9 mouse cellular contexts compared by ENCODE assay signal in the genomic region with DNA sequence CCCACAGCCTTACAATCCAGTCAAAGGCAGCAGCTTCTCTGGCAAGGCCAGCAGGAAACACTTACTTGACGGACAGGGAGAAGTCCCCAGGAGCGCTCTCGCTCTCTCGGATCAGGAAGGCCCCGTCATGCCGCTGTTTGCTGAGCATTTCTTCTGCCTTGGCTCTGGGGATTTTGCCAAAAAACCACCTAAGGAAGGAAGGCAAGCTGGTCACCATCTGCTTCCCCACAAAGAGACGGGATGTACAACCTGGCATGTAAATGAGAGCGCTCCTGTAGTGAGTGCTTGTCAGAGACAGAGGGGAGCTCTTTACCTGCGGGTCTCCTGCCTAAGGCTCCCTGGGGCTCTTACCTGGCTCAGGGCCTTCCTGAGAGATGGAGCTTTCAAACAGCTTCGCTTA. TPM values are rescaled to one million over a fixed set of nuclear protein-coding genes. Genes with fewer than 3 reads are reported as not detected.
A peak's percentile ranks its signal among the peaks of the same experiment; 100 is the strongest.
DNase-seq lines count a peak whose midpoint lies in the region; ATAC-seq and TF ChIP-seq lines count a peak whose summit lies in the region.
"Had no signal": no experiment of that assay in that cellular context is flagged by ENCODE, and none has a peak within 500 bp of the region (broad histone marks: within the 10 kb centered on the region; RNA-seq: fewer than 3 reads in every experiment).

No protein-coding gene starts in this region.

- ATAC-seq in embryonic facial prominence, embryonic 14.5 days (ENCODE audit: low read depth): no peak
- no peak for ATAC-seq in forebrain, postnatal 0 days
- ATAC-seq in midbrain, postnatal 0 days (ENCODE audit: low FRiP score): no peak

- no peaks in the 10 kb centered on the region for H3K4me1 ChIP-seq in embryonic facial prominence, embryonic 14.5 days (ENCODE audit: control insufficient read depth, insufficient read depth, low read length)
- H3K4me1 ChIP-seq in embryonic facial prominence, embryonic 10.5 days: no peaks in the 10 kb centered on the region
- H3K4me1 ChIP-seq in forebrain, postnatal 0 days (ENCODE audit: insufficient read depth): no peaks in the 10 kb centered on the region
- no peaks in the 10 kb centered on the region for H3K4me1 ChIP-seq in midbrain, postnatal 0 days (ENCODE audit: insufficient read depth, low read length)

- no peaks in the 10 kb centered on the region for H3K27me3 ChIP-seq in embryonic facial prominence, embryonic 14.5 days (replicated peaks; ENCODE audit: control insufficient read depth, insufficient read depth, low read length)
- no peaks in the 10 kb centered on the region for H3K27me3 ChIP-seq in embryonic facial prominence, embryonic 10.5 days (replicated peaks; ENCODE audit: low read depth, poor library complexity, severe bottlenecking)
- H3K27me3 ChIP-seq in forebrain, postnatal 0 days (ENCODE audit: insufficient read depth, low read length): no peaks in the 10 kb centered on the region
- no peaks in the 10 kb centered on the region for H3K27me3 ChIP-seq in midbrain, postnatal 0 days (ENCODE audit: insufficient read depth, low read length)

- peaks cover 43% of the 10 kb centered on the region for H3K36me3 ChIP-seq in embryonic facial prominence, embryonic 14.5 days (ENCODE audit: control insufficient read depth, insufficient read depth, low read length)
- H3K36me3 ChIP-seq in embryonic facial prominence, embryonic 10.5 days (replicated peaks): peaks cover 77% of the 10 kb centered on the region
- H3K36me3 ChIP-seq in forebrain, postnatal 0 days (ENCODE audit: insufficient read depth): peaks cover 28% of the 10 kb centered on the region
- H3K36me3 ChIP-seq in midbrain, postnatal 0 days (ENCODE audit: insufficient read depth, low read length): peaks cover 16% of the 10 kb centered on the region; the same call in 1 of the 2 replicates

- no peak overlapping the region for H3K4me3 ChIP-seq in embryonic facial prominence, embryonic 14.5 days (ENCODE audit: low read depth, low read length)
- H3K4me3 ChIP-seq in embryonic facial prominence, embryonic 10.5 days: no peak overlapping the region
- no peak overlapping the region for H3K4me3 ChIP-seq in layer of hippocampus, adult 2 months
- H3K4me3 ChIP-seq in forebrain, postnatal 0 days (ENCODE audit: low read depth, low read length): no peak overlapping the region
- H3K4me3 ChIP-seq in midbrain, postnatal 0 days (ENCODE audit: low read depth, low read length): no peak overlapping the region

- H3K27ac ChIP-seq in embryonic facial prominence, embryonic 14.5 days (replicated peaks; ENCODE audit: low read depth, low read length): no peak overlapping the region
- H3K27ac ChIP-seq in embryonic facial prominence, embryonic 10.5 days (replicated peaks): no peak overlapping the region
- peak overlapping the region; percentile 74 for H3K27ac ChIP-seq in layer of hippocampus, adult 2 months
- H3K27ac ChIP-seq in forebrain, postnatal 0 days (ENCODE audit: low read depth, low read length): peak overlapping the region; percentile 60
- peak overlapping the region; percentile 32; the same call in 1 of the 2 replicates for H3K27ac ChIP-seq in midbrain, postnatal 0 days (ENCODE audit: low read depth, low read length)

- DNase-seq in embryonic facial prominence, embryonic 14.5 days (ENCODE audit: low spot score): peak; percentile 29
- no peak for DNase-seq in embryonic facial prominence, embryonic 10.5 days (ENCODE audit: low spot score)
- peak; percentile 55 to 65 for DNase-seq in layer of hippocampus, adult 2 months (ENCODE audit: low spot score in 2 of 2)
- no peak for DNase-seq in layer of hippocampus, postnatal 14 days (ENCODE audit: low spot score in 2 of 2)
- peak; percentile 57 for DNase-seq in forebrain, postnatal 0 days
- DNase-seq in midbrain, postnatal 0 days (ENCODE audit: low spot score): peak; percentile 57
- no peak for DNase-seq in spleen, adult 18-20 months
- no peak for DNase-seq in lung, postnatal 4 days
- DNase-seq: thymus, postnatal 4 days had no signal

- H3K9me3 ChIP-seq in embryonic facial prominence, embryonic 14.5 days (ENCODE audit: control insufficient read depth, low read length): no peaks in the 10 kb centered on the region
- H3K9me3 ChIP-seq in embryonic facial prominence, embryonic 10.5 days: no peaks in the 10 kb centered on the region
- H3K9me3 ChIP-seq in forebrain, postnatal 0 days (ENCODE audit: low read length): no peaks in the 10 kb centered on the region
- H3K9me3 ChIP-seq in midbrain, postnatal 0 days (ENCODE audit: low read length): no peaks in the 10 kb centered on the region

- no peak overlapping the region for H3K9ac ChIP-seq in embryonic facial prominence, embryonic 14.5 days (ENCODE audit: low read depth, low read length)
- no peak overlapping the region; the same call in 1 of the 2 replicates for H3K9ac ChIP-seq in forebrain, postnatal 0 days
- H3K9ac ChIP-seq in midbrain, postnatal 0 days (replicated peaks; ENCODE audit: low read length, poor library complexity, severe bottlenecking): no peak overlapping the region

- WGBS in embryonic facial prominence, embryonic 14.5 days: 48% methylated on average over 10 of the region's 10 CpGs
- 66% methylated on average over 10 of the region's 10 CpGs for WGBS in embryonic facial prominence, embryonic 10.5 days
- WGBS in forebrain, postnatal 0 days: 37% methylated on average over 10 of the region's 10 CpGs
- WGBS in midbrain, postnatal 0 days: 48% methylated on average over 10 of the region's 10 CpGs

- H3K4me2 ChIP-seq in embryonic facial prominence, embryonic 14.5 days (ENCODE audit: low read depth, low read length): no peak overlapping the region
- no peak overlapping the region for H3K4me2 ChIP-seq in forebrain, postnatal 0 days (ENCODE audit: low read depth)
- no peak overlapping the region for H3K4me2 ChIP-seq in midbrain, postnatal 0 days (ENCODE audit: low read depth, low read length, poor library complexity, severe bottlenecking)

- TF ChIP-seq CTCF in layer of hippocampus, adult 2 months (conservative IDR thresholded peaks at IDR 0.05): no peak
- no peak for TF ChIP-seq CTCF in forebrain, postnatal 0 days (IDR thresholded peaks at IDR 0.05; ENCODE audit: low read depth)
- no peak for TF ChIP-seq CTCF in midbrain, postnatal 0 days (IDR thresholded peaks at IDR 0.05)

RNA-seq across cellular contexts. Expression of a gene that starts 21.6 kb away (rescaled TPM):
- 23.4 and 24.6 TPM in 2 replicates for polyA plus RNA-seq in embryonic facial prominence, embryonic 14.5 days (2014; fragmentation: Nextera tagmentation; extraction: Ambion mirVana)
- 23.5 and 24.6 TPM in 2 replicates for polyA plus RNA-seq in embryonic facial prominence, embryonic 10.5 days (2016; fragmentation: Nextera tagmentation; extraction: Ambion mirVana)
- 10 to 100 TPM; 60.4 to 66.6 TPM for total RNA-seq in layer of hippocampus, adult 2 months (2021)
- 10 to 100 TPM; 54.0 to 57.1 TPM for total RNA-seq in layer of hippocampus, postnatal 14 days (2021)
- total RNA-seq in forebrain, postnatal 0 days (2014; rRNA removed): 34.3 and 38.7 TPM in 2 replicates
- polyA plus RNA-seq in forebrain, postnatal 0 days (2015; fragmentation: Nextera tagmentation; extraction: Ambion mirVana): 51.1 and 51.7 TPM in 2 replicates
- total RNA-seq in midbrain, postnatal 0 days (2014; rRNA removed): 33.7 and 35.7 TPM in 2 replicates
- 44.9 and 49.6 TPM in 2 replicates for polyA plus RNA-seq in midbrain, postnatal 0 days (2015; fragmentation: Nextera tagmentation; extraction: Ambion mirVana)

RNA-seq across cellular contexts. Expression of a gene that starts 36.9 kb away (rescaled TPM):
- 22.7 and 28.5 TPM in 2 replicates for polyA plus RNA-seq in embryonic facial prominence, embryonic 14.5 days (2014; fragmentation: Nextera tagmentation; extraction: Ambion mirVana)
- 19.4 and 19.8 TPM in 2 replicates for polyA plus RNA-seq in embryonic facial prominence, embryonic 10.5 days (2016; fragmentation: Nextera tagmentation; extraction: Ambion mirVana)
- total RNA-seq in layer of hippocampus, adult 2 months (2021): 10 to 100 TPM; 19.5 to 22.5 TPM
- total RNA-seq in layer of hippocampus, postnatal 14 days (2021): 10 to 100 TPM; 22.5 to 23.5 TPM
- 12.2 and 16.9 TPM in 2 replicates for total RNA-seq in forebrain, postnatal 0 days (2014; rRNA removed)
- polyA plus RNA-seq in forebrain, postnatal 0 days (2015; fragmentation: Nextera tagmentation; extraction: Ambion mirVana): 14.4 and 19.4 TPM in 2 replicates
- 13.6 and 13.7 TPM in 2 replicates for total RNA-seq in midbrain, postnatal 0 days (2014; rRNA removed)
- 15.7 and 17.7 TPM in 2 replicates for polyA plus RNA-seq in midbrain, postnatal 0 days (2015; fragmentation: Nextera tagmentation; extraction: Ambion mirVana)

RNA-seq across cellular contexts. Expression of a gene that starts 45.9 kb away (rescaled TPM):
- polyA plus RNA-seq in embryonic facial prominence, embryonic 14.5 days (2014; fragmentation: Nextera tagmentation; extraction: Ambion mirVana): 16.5 and 17.9 TPM in 2 replicates
- polyA plus RNA-seq in embryonic facial prominence, embryonic 10.5 days (2016; fragmentation: Nextera tagmentation; extraction: Ambion mirVana): 29.6 and 33.3 TPM in 2 replicates
- 10 to 100 TPM; 67.9 to 91.9 TPM for total RNA-seq in layer of hippocampus, adult 2 months (2021)
- 10 to 100 TPM; 57.0 to 69.8 TPM for total RNA-seq in layer of hippocampus, postnatal 14 days (2021)
- 34.0 and 34.5 TPM in 2 replicates for total RNA-seq in forebrain, postnatal 0 days (2014; rRNA removed)
- 15.2 and 18.5 TPM in 2 replicates for polyA plus RNA-seq in forebrain, postnatal 0 days (2015; fragmentation: Nextera tagmentation; extraction: Ambion mirVana)
- 34.5 and 42.3 TPM in 2 replicates for total RNA-seq in midbrain, postnatal 0 days (2014; rRNA removed)
- 20.5 and 22.6 TPM in 2 replicates for polyA plus RNA-seq in midbrain, postnatal 0 days (2015; fragmentation: Nextera tagmentation; extraction: Ambion mirVana)

RNA-seq across cellular contexts. Expression of a gene that starts 46.0 kb away (rescaled TPM):
- polyA plus RNA-seq in embryonic facial prominence, embryonic 14.5 days (2014; fragmentation: Nextera tagmentation; extraction: Ambion mirVana): 82.8 and 87.6 TPM in 2 replicates
- polyA plus RNA-seq in embryonic facial prominence, embryonic 10.5 days (2016; fragmentation: Nextera tagmentation; extraction: Ambion mirVana): 100 and 101 TPM in 2 replicates
- total RNA-seq in layer of hippocampus, adult 2 months (2021): 10 to 100 TPM; 50.4 to 50.8 TPM
- total RNA-seq in layer of hippocampus, postnatal 14 days (2021): 10 to 100 TPM; 53.1 to 56.4 TPM
- total RNA-seq in forebrain, postnatal 0 days (2014; rRNA removed): 34.6 and 46.3 TPM in 2 replicates
- polyA plus RNA-seq in forebrain, postnatal 0 days (2015; fragmentation: Nextera tagmentation; extraction: Ambion mirVana): 74.1 and 78.1 TPM in 2 replicates
- total RNA-seq in midbrain, postnatal 0 days (2014; rRNA removed): 37.9 and 39.6 TPM in 2 replicates
- polyA plus RNA-seq in midbrain, postnatal 0 days (2015; fragmentation: Nextera tagmentation; extraction: Ambion mirVana): 77.8 and 81.8 TPM in 2 replicates

RNA-seq across cellular contexts. Expression of a gene that starts 58.7 kb away (rescaled TPM):
- 66.7 TPM in 2 replicates for polyA plus RNA-seq in embryonic facial prominence, embryonic 14.5 days (2014; fragmentation: Nextera tagmentation; extraction: Ambion mirVana)
- polyA plus RNA-seq in embryonic facial prominence, embryonic 10.5 days (2016; fragmentation: Nextera tagmentation; extraction: Ambion mirVana): 73.5 and 76.0 TPM in 2 replicates
- total RNA-seq in layer of hippocampus, adult 2 months (2021): 100 to 1,000 TPM; 182 to 198 TPM
- total RNA-seq in layer of hippocampus, postnatal 14 days (2021): 100 to 1,000 TPM; 178 to 182 TPM
- total RNA-seq in forebrain, postnatal 0 days (2014; rRNA removed): 88.2 and 91.9 TPM in 2 replicates
- polyA plus RNA-seq in forebrain, postnatal 0 days (2015; fragmentation: Nextera tagmentation; extraction: Ambion mirVana): 153 and 162 TPM in 2 replicates
- 85.8 and 87.0 TPM in 2 replicates for total RNA-seq in midbrain, postnatal 0 days (2014; rRNA removed)
- polyA plus RNA-seq in midbrain, postnatal 0 days (2015; fragmentation: Nextera tagmentation; extraction: Ambion mirVana): 153 and 158 TPM in 2 replicates

Comparison
In these comparisons a context has a peak if more than half of its experiments do, and no peak if none do; other contexts are left out.
1. DNase-seq: peak in embryonic facial prominence, embryonic 14.5 days (single experiment), layer of hippocampus, adult 2 months (2 of 2), forebrain, postnatal 0 days (single experiment) and midbrain, postnatal 0 days (single experiment); none in embryonic facial prominence, embryonic 10.5 days (single experiment), layer of hippocampus, postnatal 14 days (0 of 2), spleen, adult 18-20 months (0 of 2) and lung, postnatal 4 days (0 of 2).
2. H3K27ac ChIP-seq: peak in layer of hippocampus, adult 2 months (single experiment), forebrain, postnatal 0 days (single experiment) and midbrain, postnatal 0 days (single experiment); none in embryonic facial prominence, embryonic 14.5 days (single experiment) and embryonic facial prominence, embryonic 10.5 days (single experiment).